Mouse (Mus musculus): ENCODE data around the gene Trim59.
"Not testable (repeated sequence)": the region's sequence is repeated elsewhere in the genome, so short reads cannot be mapped to it uniquely, and the experiment has no call there.

Trim59 gene

GRCm38 (mm10) chr3:69044645-69045399, at the start of gene Trim59:
Gene Trim59 (minus strand): TSS chr3:69044755.
- DNase-seq: peak; percentile 87

GRCm38 (mm10) chr3:69064005-69064404, 19.4 kb upstream of the Trim59 start:
- DNase-seq: no peak

GRCm38 (mm10) chr3:69062764-69063163, 18.2 kb upstream of the Trim59 start:
- no peak for DNase-seq

- DNase-seq: no peak
These were observed 16.1 kb upstream of the Trim59 start for GRCm38 (mm10) chr3:69060672-69061071.

GRCm38 (mm10) chr3:69055871-69056270, 11.3 kb upstream of the Trim59 start:
- no peak for DNase-seq

GRCm38 (mm10) chr3:69054760-69055432, 10.3 kb upstream of the Trim59 start:
- DNase-seq: no peak

GRCm38 (mm10) chr3:69051894-69052293, 7.3 kb upstream of the Trim59 start:
- DNase-seq: no peak

GRCm38 (mm10) chr3:69049011-69049410, 4.5 kb upstream of the Trim59 start:
- no peak for DNase-seq

GRCm38 (mm10) chr3:69047684-69048083, 3.1 kb upstream of the Trim59 start:
- no peak for DNase-seq

- DNase-seq: no peak
These were observed 2.0 kb upstream of the Trim59 start for GRCm38 (mm10) chr3:69046509-69046908.

- DNase-seq: no peak
These were observed 1.2 kb upstream of the Trim59 start for GRCm38 (mm10) chr3:69045750-69046149.

- no peak for DNase-seq
These were observed 797 bp upstream of the Trim59 start for GRCm38 (mm10) chr3:69045400-69045703.

GRCm38 (mm10) chr3:69044167-69044591, 376 bp downstream of the Trim59 start:
- DNase-seq: no peak

- no peak for DNase-seq
These were observed 3.3 kb downstream of the Trim59 start for GRCm38 (mm10) chr3:69041298-69041697.

GRCm38 (mm10) chr3:69040105-69040504, 4.5 kb downstream of the Trim59 start:
- DNase-seq: no peak

- no peak for DNase-seq
These were observed 18.3 kb downstream of the Trim59 start for GRCm38 (mm10) chr3:69026133-69026783.

- DNase-seq: no peak
These were observed 23.8 kb downstream of the Trim59 start for GRCm38 (mm10) chr3:69020764-69021163.

GRCm38 (mm10) chr3:69020285-69020684, 24.3 kb downstream of the Trim59 start:
- DNase-seq: no peak

GRCm38 (mm10) chr3:69018635-69019034, 25.9 kb downstream of the Trim59 start:
- not testable (repeated sequence) for DNase-seq

- DNase-seq: no peak
These were observed 27.4 kb downstream of the Trim59 start for GRCm38 (mm10) chr3:69017181-69017580.

GRCm38 (mm10) chr3:69008873-69009272, 35.7 kb downstream of the Trim59 start:
- no peak for DNase-seq

GRCm38 (mm10) chr3:69006246-69006760, 38.3 kb downstream of the Trim59 start:
- no peak for DNase-seq

GRCm38 (mm10) chr3:69005338-69006245, 39.0 kb downstream of the Trim59 start:
- DNase-seq: peak; percentile 50
